Mouse (Mus musculus) cerebellum, adult 2 months (tissue): ENCODE data around the gene Usf3.

Source experiments
- CTCF ChIP-seq: fragments of 200-500 bp; IDR thresholded peaks from 2 replicates; pipeline ENCODE4 v1.5.1; 2011; ENCODE audit warnings: low read depth, mild to moderate bottlenecking, control low read depth, low read length, moderate library complexity, borderline replicate concordance; ENCODE audit not compliant: insufficient read depth
- POLR2A ChIP-seq: fragments of 200-500 bp; IDR thresholded peaks from 2 replicates; pipeline ENCODE4 v1.6.1; 2011; ENCODE audit warnings: low read length, control low read depth, borderline replicate concordance; ENCODE audit not compliant: insufficient read depth

GRCm38 (mm10) chr16:44188766-44189165, 15.7 kb downstream of the Usf3 start:
- TF ChIP-seq CTCF (no peak), POLR2A (no peak)
